Mouse (Mus musculus) heart, postnatal 0 days (tissue): ENCODE results near the gene Fthl17d. TPM values are rescaled to one million over a fixed set of nuclear protein-coding genes. Genes with fewer than 3 reads are reported as not detected.
"Not testable (repeated sequence)": the region's sequence is repeated elsewhere in the genome, so short reads cannot be mapped to it uniquely, and the experiment has no call there.

Experiments used
- ATAC-seq: fragments of 200-750 bp; cut with Nextera tagmentation; 2 replicates; pipeline ENCODE4 v1.8.0; 2017; ENCODE audit warnings: low read depth, moderate number of reproducible peaks, moderate library complexity; ENCODE audit not compliant: insufficient read depth
- DNase-seq: peaks from one replicate; pipeline ENCODE4 v3.0.0-alpha.2; 2016; ENCODE audit warnings: low spot score
- H3K27ac ChIP-seq: fragments of 300-500 bp; sonication (generic); 2 replicates; pipeline ENCODE4 v1.5.1; 2014; ENCODE audit warnings: low read depth, mild to moderate bottlenecking
- H3K27me3 ChIP-seq: fragments of 300-500 bp; sonication (generic); 2 replicates; pipeline ENCODE4 v1.6.1; 2014; ENCODE audit warnings: low read length, mixed read lengths; ENCODE audit not compliant: control insufficient read depth, insufficient read depth
- H3K36me3 ChIP-seq: fragments of 300-500 bp; sonication (generic); replicated peaks from 2 replicates; pipeline ENCODE4 v1.6.1; 2014; ENCODE audit warnings: low read length, mixed read lengths; ENCODE audit not compliant: control insufficient read depth, insufficient read depth
- H3K4me1 ChIP-seq: fragments of 300-500 bp; sonication (generic); 2 replicates; pipeline ENCODE4 v1.6.1; 2014; ENCODE audit warnings: antibody characterized with exemption; ENCODE audit not compliant: control insufficient read depth, insufficient read depth
- H3K4me2 ChIP-seq: fragments of 300-500 bp; sonication (generic); 2 replicates; pipeline ENCODE4 v1.6.1; 2014; ENCODE audit warnings: low read depth, mild to moderate bottlenecking, low read length, moderate library complexity
- H3K4me3 ChIP-seq: fragments of 300-500 bp; sonication (generic); 2 replicates; pipeline ENCODE4 v1.5.1; 2014; ENCODE audit warnings: low read depth, low read length
- H3K9ac ChIP-seq: fragments of 300-500 bp; sonication (generic); replicated peaks from 2 replicates; pipeline ENCODE4 v1.6.1; 2014; ENCODE audit warnings: low read depth, low read length, mixed read lengths
- H3K9me3 ChIP-seq: fragments of 300-500 bp; sonication (generic); replicated peaks from 2 replicates; pipeline ENCODE4 v1.6.1; 2016; ENCODE audit warnings: low read length; ENCODE audit not compliant: control insufficient read depth
- CTCF ChIP-seq: IDR thresholded peaks from 2 replicates; pipeline ENCODE4 v1.5.1; 2016; ENCODE audit warnings: antibody characterized with exemption, control low read depth, low read depth
- EP300 ChIP-seq: IDR thresholded peaks from 2 replicates; pipeline ENCODE4 v1.6.1; 2016; ENCODE audit warnings: antibody characterized with exemption, low read depth
- WGBS: fragments of 180-500 bp; shearing (Covaris S2); extraction: QIAGEN DNeasy Blood & Tissue Kit; methylation state at CpG from one replicate; pipeline ENCODE4 v1.1.7; 2014; 5-methylcytosine and 5-hydroxymethylcytosine counted together
- polyA plus RNA-seq: library from polyadenylated mRNA; unstranded; fragments of >200 nt; fragmentation: Nextera tagmentation; extraction: Ambion mirVana; gene quantifications from 2 replicates; pipeline ENCODE4 v1.2.1, GENCODE M21; 2015
- total RNA-seq: library from RNA; depleted of rRNA; stranded (reverse); fragments of >200 nt; gene quantifications from 2 replicates; pipeline ENCODE4 v1.2.3, GENCODE M21; 2014; ENCODE audit warnings: low replicate concordance; rRNA removed

Fthl17d gene
- total RNA-seq (not detected in 2 replicates), polyA plus RNA-seq (not detected in 2 replicates)

- not testable (repeated sequence) for DNase-seq, H3K27me3 ChIP-seq, H3K9ac ChIP-seq, H3K4me1 ChIP-seq, H3K36me3 ChIP-seq, H3K9me3 ChIP-seq, ATAC-seq, H3K27ac ChIP-seq, H3K4me2 ChIP-seq, H3K4me3 ChIP-seq
- WGBS: no CpG with 5 or more reads among the region's 9 CpGs
Measured at GRCm38 (mm10) chrX:8986655-8987054, at the start of gene Fthl17d. Gene Fthl17d (minus strand): TSS chrX:8986755.

GRCm38 (mm10) chrX:9033193-9033592 lies 46.6 kb upstream of the Fthl17d start, which contains the start of gene Fthl17e:
Gene Fthl17e (plus strand): TSS chrX:9033493.
- H3K4me3 ChIP-seq, H3K36me3 ChIP-seq, H3K27ac ChIP-seq, H3K27me3 ChIP-seq, H3K9ac ChIP-seq, ATAC-seq, H3K4me2 ChIP-seq, H3K4me1 ChIP-seq, DNase-seq, H3K9me3 ChIP-seq: not testable (repeated sequence)
- no CpG with 5 or more reads among the region's 10 CpGs for WGBS

DNA sequence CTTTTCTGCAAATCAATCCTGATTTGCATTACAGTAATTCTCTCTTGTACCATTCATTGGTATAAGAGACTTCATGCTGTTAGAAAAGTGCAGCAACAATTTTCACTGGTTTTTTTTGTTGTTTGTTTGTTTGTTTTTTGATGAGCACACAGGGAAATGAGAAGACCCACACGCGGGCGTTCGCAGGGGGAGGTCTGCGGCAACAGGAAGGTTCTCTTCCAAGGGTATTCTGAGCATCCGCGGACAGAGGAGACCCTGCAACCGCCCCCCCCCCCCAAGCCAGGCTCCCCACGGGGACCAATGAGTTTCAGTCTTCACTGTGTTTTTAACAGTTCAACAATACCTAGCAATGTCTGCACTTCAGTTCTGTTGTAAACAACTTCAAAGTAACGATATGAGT lies 32.9 kb upstream of the Fthl17d start:
- no peak overlapping the region for H3K9ac ChIP-seq
- no peak overlapping the region for H3K4me3 ChIP-seq
- no peak overlapping the region for H3K4me2 ChIP-seq
- ATAC-seq (no peak), DNase-seq (no peak)
- H3K4me1 ChIP-seq: no peaks in the 10 kb centered on the region
- H3K9me3 ChIP-seq: no peaks in the 10 kb centered on the region
- H3K27me3 ChIP-seq: no peaks in the 10 kb centered on the region
- TF ChIP-seq CTCF (no peak), EP300 (no peak)
- no peak overlapping the region for H3K27ac ChIP-seq
- 45% methylated on average over 10 of the region's 10 CpGs for WGBS
- H3K36me3 ChIP-seq: no peaks in the 10 kb centered on the region

DNA sequence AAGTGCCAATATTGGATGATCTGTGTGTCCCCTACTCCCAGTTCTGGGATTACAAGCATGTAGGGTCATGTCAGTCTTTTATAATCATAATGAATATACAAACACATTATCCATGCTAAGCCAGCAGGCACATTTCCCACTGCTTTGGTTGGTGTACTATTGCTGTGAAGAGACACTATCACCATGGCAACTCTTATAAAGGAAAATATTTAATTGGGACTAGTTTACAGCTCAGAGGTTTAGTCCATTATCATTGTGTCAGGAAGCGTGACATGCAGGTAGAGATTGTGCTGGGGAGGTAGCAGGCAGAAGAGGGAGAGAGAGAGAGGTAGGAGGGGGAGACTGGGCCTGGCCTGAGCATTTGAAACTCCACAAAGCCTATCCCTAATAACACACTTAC lies 29.5 kb upstream of the Fthl17d start:
- H3K4me3 ChIP-seq: no peak overlapping the region
- H3K27ac ChIP-seq: no peak overlapping the region
- no peak overlapping the region for H3K9ac ChIP-seq
- H3K4me1 ChIP-seq: no peaks in the 10 kb centered on the region
- no peak for ATAC-seq
- TF ChIP-seq EP300: no peak
- TF ChIP-seq CTCF: no peak
- no peaks in the 10 kb centered on the region for H3K27me3 ChIP-seq
- H3K4me2 ChIP-seq: no peak overlapping the region
- 29% methylated on average over 1 of the region's 1 CpGs for WGBS
- no peaks in the 10 kb centered on the region for H3K9me3 ChIP-seq
- H3K36me3 ChIP-seq: no peaks in the 10 kb centered on the region
- DNase-seq: no peak

- not testable (repeated sequence) for H3K9ac ChIP-seq, H3K27me3 ChIP-seq, H3K4me1 ChIP-seq, ATAC-seq, H3K4me3 ChIP-seq, H3K27ac ChIP-seq, DNase-seq, H3K36me3 ChIP-seq, H3K4me2 ChIP-seq, H3K9me3 ChIP-seq
- no CpG with 5 or more reads among the region's 11 CpGs for WGBS
Measured at GRCm38 (mm10) chrX:8976459-8976858, 10.1 kb downstream of the Fthl17d start, which contains the start of gene Fthl17c. Gene Fthl17c (minus strand): TSS chrX:8976559.

DNA sequence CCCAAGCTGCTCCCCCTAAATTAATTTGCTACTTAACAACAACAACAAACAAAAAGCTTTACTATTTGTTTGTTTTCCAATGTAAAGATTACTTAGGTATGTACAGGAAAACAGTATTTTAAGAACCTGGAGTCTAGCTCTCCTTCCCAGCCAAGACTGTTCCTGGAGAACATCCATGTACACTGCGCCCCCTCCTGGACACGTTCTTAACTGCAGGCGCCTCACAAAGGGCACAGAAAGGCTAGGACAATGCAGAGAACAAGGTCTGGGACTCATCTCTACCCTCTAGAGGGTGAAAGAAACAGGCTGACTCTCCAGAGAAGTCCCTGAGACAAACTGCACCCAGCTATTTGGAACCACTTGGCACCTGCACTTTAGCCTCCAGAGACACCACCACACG lies 21.9 kb downstream of the Fthl17d start:
- H3K27me3 ChIP-seq, DNase-seq, H3K4me1 ChIP-seq, H3K9me3 ChIP-seq, H3K36me3 ChIP-seq, ATAC-seq, H3K9ac ChIP-seq, H3K4me2 ChIP-seq, H3K27ac ChIP-seq, H3K4me3 ChIP-seq: not testable (repeated sequence)
- WGBS: 35% methylated on average over 4 of the region's 4 CpGs

DNA sequence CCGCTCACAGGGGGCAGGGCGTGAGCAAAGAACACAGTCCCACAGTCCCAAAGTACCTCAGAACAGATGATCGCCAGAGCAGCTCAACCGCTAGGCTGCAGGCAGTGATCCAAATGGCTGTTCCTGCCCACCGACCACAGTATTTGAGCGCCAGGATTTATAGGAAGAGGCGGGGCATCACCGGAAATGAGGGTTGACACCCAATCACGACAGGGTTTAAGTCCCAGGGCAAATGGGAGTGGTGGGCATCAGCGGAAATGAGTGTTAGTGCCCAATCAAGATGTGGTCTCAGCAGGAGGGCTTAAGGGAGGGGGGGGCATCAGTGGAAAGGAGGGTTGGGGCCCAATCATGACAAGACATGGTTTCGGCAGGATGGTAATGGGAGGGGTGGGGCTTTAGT lies 23.7 kb downstream of the Fthl17d start, which contains the start of gene Fthl17b:
Fthl17b (minus strand) TSS at position 101 of the 400 bp plus-strand sequence.
- not testable (repeated sequence) for H3K4me2 ChIP-seq, H3K4me3 ChIP-seq, H3K27ac ChIP-seq, DNase-seq, H3K9me3 ChIP-seq, ATAC-seq, H3K27me3 ChIP-seq, H3K9ac ChIP-seq, H3K4me1 ChIP-seq, H3K36me3 ChIP-seq
- WGBS: 88% methylated on average over 4 of the region's 11 CpGs
